Mouse (Mus musculus) mesoderm, embryonic 11.5 days (tissue): ENCODE measurements around the gene Numb.
"Not testable (repeated sequence)": the region's sequence is repeated elsewhere in the genome, so short reads cannot be mapped to it uniquely, and the experiment has no call there.

Experiments used
- DNase-seq: peaks from one replicate; pipeline ENCODE4 v3.0.0-alpha.2; 2012; ENCODE audit warnings: low read depth, low spot score

The Numb gene

DNA sequence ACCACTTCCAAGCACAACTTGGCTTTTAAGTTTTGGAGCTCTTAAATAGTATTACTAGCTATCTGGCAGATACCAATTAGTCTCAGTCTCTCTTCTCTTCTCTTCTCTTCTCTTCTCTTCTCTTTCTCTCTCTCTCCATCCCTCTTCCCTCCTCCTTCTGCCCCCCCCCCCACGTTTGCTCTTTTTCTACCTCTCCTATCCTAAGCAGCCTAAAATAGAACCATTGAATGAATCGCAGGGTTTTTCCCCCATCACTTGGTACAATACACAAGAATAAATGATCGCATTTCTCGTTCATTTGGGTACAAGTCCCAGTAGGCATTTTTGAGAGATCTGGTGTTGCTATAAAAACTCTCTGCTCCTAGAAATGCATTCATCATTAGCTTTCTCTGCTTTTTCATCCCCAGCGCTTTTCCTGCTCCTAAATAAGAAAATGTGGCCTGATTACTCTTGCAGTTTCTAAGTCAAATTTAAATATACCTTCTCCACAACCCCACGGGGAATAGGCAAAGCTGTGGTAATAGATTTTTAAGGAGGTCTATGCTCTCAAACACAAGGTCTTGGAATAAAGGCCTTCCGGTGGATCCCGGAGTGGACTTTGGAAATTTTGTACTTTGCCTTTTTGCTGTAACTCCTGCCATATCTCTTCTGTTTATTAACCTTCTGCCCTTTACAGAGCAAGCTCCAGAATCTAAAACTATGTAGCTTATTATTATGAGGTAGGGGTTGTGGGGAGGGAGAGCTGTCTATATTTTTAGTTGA, 1.2 kb upstream of the Numb start:
- no peak for DNase-seq

DNA sequence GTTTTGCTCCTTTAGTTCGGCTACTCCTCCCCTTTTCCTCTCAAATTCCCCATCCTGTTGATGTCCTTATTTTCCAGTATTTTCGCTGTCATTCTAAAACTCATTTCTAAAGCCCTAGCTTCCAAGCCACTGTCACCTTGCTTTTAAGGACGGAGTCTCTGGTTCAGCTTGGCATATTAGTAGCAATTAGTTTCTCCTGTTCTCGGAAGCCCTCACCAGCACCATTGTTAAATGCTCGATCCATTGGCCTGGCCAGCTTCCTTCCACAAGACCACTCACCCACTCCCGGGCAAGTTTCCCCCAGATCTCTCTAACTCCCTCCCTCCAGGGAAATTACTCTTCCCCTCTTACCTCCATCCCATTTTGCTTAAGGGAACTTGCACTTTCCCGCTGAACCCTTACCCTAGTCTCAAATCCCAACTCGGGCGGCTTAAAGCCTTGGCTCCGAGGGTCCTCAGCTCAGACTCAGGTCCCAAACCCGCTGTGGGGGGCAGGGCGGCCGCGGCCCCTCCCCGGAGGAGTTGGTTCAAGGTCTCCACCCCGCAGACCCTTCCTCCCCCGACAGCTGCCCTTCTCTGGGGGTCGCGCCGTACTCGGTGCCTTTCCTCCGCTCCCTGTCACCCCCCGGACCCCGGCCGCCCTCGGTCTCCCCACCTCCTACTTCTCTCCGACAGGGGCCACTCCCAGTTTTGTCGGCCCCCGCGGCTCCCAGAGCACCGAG, 853 bp downstream of the Numb start:
- DNase-seq: peak; percentile 30

DNA sequence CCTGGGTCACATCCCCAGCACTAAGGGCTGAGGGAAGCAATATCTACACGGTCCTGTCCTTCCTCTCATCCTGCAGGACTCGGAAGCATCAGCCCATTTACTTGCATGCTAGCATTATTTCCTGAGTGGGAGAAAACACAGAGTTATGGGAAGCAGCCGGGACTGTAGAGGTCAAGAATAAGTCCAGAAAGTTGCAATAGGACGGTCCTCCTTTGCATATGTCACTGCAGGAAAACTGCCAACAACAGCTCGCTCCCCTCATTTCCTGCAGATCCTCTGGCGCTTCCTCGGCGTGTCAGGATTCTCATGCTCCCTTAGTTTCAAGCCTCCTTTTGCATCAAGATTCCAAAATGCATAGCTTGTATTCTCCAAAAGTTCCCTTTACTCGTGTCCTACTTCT, 4.8 kb downstream of the Numb start:
- DNase-seq: no peak

DNA sequence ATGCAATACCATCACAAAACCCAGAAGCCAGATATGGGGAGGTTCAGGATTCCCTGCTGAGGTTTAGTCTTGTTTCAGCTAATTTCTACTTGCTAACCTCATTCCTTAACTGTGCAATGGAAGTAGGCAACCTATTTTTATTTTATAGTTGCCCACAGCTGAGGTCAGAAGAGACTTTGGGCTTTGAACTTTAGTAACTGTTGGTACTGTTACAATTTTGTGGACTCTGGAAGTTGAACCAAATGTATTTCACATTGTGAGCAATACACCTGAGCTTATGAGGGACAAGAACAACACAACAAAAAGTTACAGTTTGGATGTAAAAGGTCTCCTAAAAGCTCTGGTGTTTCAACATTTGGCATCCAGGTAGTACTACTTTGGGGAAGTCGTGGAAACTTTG, 6.9 kb downstream of the Numb start:
- DNase-seq: no peak

DNA sequence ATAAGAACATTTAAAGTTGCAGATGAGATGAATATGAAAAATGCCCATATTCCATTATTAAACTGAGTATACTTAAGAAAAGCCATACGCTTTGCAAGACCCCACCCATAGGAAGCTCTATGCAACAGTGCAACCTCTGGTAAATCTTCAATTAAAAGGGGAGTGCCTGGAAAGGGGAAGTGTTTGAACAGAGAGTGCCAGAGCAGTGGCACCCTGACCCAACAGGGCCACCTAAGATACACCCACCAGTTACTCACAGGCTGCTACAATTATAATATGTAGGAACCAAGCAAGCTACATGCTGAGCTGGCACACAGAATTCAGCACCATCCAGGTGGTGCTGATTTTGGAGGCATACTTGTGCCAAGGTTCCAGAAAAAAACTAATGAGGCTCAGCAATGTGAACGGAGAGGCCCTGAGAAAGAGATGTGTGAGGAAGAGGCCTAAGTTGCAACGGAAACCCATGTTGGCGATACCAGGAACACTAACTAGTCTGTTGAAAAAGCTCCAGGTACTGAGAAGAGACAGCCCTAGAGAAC, 7.5 kb downstream of the Numb start:
- no peak for DNase-seq

DNA sequence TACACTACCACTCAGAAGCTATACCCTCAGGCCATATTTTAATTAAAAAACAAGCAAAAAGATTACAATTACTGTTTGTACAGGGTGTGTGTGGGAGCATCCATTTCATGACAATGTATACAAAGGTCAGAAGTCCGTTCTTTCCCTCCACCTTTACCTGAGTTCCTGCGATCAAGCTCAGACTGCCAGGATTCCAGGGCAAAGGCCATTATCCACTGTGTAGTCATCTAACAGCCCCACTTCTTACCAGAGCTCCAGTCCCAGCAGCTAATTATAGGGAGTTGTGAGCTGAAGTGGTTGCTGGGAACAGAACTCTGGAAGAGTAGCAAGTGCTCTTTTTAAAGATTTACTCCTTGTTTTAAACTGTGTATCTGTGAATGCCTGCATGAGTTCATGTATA, 11.3 kb downstream of the Numb start:
- DNase-seq: no peak

DNA sequence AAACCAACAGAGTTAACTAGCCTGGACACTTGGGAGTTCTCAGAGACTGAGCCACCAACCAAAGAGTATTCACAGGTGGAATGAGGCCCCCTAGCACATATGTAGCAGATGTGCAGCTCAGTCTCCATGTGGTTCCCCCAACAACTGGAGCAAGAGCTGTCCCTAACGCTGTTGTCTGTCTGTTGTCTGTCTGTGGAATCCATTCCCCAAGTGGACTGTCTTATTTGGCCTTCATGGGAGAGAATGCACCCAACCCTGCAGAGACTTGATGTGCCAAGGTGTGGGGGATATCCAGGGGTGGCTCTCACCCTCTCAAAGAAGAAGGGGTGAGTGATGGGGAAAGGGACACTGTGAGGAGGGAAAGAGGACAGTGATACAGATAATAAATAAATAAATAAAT, 28.8 kb downstream of the Numb start:
- DNase-seq: no peak

DNA sequence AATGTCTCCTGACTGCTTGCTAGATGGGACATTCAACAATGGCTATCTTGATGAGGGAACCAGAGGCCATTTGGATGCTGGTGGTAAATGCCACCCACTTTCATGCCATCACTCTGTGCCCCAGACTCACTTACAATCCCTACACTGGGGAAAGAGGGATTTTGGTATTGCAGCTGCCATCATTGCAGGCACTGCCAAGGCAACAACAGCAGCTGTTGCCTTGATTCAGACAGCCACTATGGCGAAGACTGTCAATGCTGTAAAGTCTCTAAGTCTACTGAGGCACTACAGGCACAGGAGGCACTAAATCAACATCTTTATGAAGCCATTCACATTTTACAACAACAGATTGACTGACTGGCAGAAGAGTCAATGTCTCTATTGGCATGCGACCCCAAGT, 30.5 kb downstream of the Numb start:
- DNase-seq: no peak

DNA sequence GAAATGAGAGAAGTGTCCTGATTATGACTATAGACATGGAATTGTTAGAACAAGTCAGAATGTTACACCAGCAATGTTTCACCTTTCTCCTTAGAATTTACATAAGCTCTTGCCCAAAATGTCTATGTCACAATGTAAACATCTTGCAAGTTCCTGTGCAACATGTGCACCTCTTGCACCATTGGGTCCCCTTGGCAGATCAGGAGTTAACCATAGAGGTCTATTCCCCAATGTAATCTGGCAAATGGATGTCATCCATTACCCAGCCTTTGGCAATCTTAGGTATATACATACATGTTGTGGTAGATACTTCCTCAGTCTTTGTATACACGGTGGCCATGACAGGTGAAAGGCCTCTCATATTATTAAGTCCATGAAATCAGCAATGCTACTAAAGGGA, 32.6 kb downstream of the Numb start:
- DNase-seq: no peak

DNA sequence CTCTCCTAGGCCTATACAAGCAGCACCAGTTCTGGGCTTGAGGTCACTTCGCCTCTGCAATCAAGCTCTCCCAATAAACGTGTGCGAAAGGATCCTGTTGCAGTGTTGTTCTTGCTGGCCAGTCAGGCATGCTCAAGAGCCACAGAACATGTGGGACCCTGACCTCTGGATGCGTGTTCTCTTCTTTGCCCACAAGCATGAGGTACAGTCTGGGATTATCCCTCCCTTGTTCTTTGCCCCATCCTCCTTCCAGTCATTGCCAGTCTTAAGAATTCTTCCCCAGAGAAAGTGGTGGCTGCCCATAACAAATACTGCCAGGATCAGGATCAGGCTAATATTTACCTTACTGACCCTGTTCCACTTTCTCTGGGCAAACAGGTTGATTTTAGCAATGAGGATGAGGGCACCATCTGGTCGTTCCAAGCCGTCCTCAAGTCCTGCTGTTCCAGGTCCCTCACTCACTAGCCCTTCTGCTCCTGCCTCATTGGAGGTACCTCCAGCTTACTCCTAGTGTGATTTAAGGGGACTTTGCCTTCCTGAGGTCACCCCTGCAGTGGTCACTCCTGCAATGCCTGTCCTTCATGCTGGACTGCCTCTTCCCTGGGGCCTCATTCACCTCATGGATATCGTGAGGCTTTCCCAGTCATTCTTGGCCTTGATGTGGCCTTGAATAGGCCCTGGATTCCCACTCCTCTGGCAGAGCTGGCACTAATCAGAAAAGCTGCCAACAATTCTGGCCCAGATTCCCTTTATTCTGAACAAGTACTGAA, 36.0 kb downstream of the Numb start:
- DNase-seq: no peak

DNA sequence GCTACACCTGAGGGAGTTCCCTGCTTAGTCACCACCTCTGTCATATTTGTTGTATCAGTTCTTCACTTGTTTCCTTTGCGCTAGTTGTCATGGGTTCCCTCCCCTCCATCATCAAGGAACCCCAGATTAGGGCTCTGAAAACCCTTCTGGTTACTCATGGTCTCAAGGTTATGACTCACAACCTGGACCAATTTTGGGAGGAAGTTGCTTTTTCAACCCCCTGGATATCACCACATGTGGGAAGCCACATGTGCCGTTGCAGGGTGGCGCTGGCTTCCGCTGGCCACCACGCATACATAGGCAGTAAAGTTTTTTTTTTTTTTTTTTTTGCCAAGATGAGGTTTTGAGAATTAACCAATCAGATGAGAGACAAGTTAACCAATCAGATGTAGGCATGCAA, 36.7 kb downstream of the Numb start:
- DNase-seq: not testable (repeated sequence)

DNA sequence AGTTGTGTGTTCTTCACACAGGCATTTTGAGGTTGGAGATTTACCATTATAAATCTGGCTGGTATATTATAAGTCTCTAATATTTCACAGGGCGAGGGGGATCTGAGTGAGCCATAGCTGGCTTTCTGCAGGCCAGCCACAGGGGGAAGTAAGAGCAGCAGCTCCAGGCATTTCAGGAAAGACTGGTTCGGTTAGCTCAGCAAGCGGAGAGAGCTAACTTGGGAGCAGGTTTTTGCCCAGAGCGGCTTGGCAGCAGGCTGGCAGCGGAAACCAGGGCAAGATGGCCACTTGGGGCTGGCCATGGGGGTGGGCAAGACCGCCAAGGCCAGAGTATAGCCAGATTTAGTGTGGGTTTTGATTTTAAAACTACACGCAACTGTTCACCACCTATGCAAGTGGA, 39.2 kb downstream of the Numb start:
- no peak for DNase-seq

DNA sequence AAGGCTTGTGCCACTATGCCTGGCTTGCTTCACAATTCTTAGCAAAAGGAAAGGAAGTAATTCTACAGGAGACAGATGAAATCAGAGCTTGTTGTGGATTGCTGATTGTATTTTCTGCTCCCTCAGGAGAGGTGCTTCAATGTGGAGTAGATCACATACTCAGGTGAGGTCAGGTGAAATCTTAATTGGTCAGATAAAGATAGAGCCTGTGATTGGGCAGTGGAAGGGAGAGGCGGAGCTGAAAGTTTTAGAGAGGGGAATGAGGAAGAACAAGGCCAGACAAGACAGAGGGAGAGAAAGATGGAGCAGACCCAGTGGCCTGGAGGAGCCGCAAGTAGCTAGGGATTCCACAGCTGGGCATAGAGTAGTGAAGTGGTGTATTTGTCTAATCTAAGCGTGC, 39.6 kb downstream of the Numb start:
- no peak for DNase-seq

DNA sequence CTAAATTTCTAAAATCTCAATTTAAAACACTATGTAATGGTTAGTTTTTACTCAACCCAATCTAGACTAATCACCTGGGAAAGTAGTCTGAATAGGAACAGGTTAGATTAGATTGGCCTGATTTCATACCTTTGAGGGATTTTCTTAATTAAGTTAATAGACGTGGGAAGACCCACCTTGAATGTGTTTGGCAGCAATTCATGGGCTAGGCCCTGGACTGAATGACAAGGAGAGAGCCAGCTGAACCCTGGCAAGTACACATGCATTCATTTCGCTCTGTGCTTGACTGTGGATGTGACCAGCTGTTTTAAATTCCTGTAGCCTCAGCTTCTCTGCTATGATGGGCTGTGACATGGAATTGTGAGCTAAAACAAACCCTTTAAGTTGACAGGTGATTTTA, 40.8 kb downstream of the Numb start:
- DNase-seq: no peak

DNA sequence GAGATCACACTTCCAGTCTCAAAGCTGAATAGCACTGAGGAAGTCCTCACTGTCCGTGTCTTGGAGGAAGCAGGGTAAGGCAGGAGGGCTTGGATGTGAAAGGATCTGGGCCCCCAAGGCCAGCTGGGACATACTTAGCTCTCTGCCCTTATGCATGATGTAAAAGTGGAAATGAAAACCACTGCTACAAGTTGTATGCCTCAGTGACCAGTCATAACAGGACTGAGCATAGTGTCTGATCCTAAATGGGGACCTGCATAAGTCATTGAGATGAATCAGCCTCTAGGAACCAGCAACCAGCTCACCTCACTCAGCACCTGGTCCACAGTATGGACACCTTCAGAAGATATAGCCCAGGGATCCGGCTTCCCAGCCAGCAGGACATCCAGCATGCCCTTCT, 46.6 kb downstream of the Numb start:
- DNase-seq: no peak

DNA sequence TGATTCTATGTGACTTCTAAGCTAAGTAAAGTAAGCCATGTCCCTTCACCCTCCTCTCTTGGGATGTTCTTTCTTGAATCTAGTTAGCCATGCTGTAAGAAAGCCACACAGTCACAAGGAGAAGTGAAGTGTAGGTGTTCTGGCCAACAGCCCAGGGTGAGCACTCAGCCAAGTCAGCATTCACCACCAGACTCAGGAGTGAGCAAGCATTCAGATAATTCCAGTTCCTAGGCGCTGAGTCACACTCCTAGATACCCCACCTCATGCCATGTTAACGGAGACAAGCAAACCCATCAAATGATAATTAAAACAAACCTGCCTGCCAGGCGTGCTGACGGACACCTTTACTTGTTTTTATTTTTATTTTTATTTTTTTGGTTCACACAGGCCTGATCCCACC, 47.1 kb downstream of the Numb start:
- no peak for DNase-seq

DNA sequence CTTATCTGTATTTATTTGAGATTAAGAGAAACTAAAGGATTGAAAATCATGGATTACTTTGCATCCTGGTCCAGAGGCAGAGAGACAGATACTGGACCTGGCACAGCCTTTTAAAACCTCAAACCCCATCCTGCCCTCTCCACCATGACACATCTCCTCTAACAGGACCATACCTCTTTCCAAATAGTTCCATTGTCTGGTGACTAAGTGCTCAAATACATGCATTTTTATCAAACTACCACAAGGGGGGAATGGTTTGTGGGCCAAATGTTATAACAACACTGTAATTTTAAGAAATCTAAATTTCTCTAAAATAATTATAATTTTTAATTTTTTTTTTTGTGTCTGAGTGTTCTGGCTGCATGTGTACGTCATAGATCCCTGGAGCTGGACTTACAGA, 57.2 kb downstream of the Numb start:
- no peak for DNase-seq

DNA sequence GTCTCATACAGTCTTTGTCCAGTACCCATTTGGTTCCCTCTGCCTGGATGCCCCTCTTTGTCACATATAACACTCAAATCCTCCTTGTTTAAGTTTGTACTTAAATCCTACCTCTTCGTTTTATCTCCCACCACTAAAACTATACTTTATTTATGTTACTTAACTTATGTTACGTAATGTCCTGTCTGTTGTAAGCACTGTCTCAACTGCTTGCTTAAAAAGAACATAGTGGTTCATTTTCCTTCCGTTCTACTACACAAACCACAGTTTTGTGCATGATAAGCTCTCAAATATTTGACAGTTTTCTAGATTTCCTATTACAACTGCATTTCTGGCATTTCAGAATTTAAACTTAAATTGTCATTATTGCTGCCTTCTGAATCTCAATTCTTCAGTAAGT, 59.9 kb downstream of the Numb start:
- DNase-seq: no peak

DNA sequence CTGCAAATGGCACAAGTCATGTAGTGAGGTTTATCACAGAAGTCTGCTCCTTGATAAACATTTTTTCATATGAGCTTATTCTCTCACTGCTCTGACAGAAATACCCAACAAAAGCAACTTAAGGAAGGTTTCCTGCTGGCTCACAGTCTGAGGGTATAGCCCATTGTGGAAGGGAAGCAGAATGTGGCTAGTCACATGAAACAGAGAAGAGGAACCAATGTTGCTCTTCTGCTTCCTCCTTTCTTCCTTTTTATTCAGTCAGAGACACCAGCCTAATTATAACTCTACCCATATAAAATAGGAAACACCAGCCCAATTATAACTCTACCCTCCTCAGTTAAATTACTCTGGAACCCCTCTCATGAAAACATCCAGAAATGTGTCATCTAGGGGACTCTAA, 61.0 kb downstream of the Numb start:
- no peak for DNase-seq

DNA sequence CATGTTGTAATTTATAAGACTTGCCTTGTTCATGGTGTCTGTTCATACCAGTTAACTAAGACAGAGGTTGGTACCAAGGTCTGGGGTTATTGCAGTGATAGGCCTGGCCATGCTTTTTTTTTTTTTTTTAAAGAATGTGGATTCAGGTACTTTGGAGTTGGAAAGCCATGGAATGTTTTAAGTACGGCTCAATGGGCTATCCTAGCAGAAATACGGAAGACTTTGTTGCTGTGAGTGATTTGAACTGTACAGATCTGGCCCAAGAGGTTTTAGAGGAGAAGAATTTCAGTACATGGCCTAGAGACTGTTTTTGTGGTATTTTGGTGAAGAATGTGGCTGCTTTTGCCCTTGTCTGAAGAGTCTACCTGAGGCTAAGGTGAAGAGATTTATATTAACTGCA, 63.7 kb downstream of the Numb start:
- DNase-seq: no peak

DNA sequence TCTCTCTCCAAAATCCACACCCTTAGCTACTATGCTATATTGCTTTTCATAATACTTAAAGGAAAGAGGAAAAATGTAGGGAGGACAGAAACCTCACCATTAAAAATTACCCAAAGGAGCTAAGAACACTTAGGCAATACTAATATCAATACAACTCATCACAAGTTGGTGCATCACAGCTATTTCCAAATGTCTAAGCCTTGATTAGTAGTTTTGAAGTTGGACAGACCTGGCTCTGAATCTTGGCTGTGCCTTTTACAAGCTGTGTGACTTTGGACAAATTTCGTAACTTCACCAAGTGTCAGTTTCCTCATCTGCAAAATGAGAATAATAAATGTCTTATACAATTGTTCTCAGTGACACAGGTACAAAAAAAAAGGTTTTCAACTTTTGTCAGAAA, 66.5 kb downstream of the Numb start:
- no peak for DNase-seq

DNA sequence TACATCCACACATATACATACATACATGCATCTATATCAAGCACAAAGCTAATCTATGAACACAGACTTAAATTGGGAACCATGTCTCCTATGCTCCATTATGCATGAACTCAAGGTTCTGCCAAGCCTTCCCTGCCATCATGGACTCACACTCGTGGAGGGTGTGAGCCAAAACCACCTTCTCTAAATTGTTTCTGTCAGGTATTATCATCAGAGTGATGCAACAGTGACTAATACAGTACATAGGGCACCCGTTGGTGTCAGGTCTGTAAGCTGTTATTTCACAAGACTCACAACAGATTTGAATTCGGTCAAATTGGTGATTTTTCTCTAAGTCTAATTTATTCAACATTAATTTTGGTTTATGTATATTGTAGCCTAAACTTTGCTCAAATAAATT, 67.5 kb downstream of the Numb start:
- no peak for DNase-seq
